Mouse (Mus musculus): ENCODE data around the gene Lrrfip1.

Gene Lrrfip1

DNA sequence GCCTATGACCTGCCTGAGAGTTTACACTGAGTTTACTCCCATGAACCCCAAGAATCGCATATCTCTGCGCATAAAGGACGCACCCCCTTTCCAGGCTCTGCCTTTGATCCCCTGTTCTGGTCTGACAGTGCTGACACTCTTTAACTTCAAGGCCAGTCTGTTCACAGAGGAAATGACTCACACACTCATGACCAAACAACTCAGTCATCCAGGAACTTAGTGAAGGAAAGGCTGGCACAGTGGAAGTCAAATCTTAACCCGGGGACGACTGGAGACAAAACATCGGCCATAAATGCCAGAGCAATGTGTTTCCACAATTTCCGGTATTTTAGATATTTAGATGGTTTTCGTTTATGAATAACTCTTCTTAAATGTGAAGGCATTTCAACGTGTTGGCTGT lies 25.4 kb downstream of the Lrrfip1 start:
- DNase-seq (ENCODE audit: low read depth, low spot score): no peak

GRCm38 (mm10) chr1:91024464-91024863 lies 25.9 kb downstream of the Lrrfip1 start:
- no peak for DNase-seq (ENCODE audit: low read depth, low spot score)

DNA sequence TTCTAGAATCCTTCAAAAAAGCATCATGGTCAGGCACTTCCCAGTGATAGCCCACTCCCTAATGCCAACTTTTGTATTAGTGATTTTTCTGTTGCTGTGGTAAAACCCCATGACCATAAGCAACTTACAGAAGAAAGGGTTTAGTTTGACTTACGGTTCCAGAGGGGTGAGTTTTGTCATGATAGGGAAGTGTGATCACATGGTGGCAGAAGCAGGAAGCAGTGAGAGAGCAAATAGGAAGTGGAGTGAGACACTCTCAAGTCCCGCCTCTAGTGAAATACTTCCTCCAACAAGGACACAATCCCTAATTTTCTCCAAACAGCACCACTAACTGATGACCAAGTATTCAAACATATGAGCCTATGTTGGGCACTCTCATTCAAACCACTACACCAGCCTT lies 28.4 kb downstream of the Lrrfip1 start:
- DNase-seq (ENCODE audit: low read depth, low spot score): no peak

DNA sequence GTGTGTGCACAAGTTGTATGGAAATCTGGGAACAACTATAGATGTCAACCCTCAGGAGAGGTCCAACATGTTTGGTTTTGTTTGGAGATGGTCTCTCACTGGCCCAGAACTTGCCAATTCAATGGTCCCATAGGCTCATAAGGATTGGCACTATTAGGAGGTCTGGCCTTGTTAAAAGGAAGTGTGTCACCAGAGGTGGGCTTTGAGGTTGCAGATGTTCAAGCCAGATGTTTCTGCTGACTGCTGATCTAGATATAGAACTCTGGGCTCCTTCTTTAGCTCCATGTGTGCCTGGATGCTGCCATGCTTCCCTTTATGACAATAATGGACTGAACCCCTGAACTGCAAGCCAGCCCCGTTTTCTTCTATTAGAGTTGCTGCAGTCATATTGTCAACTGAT lies 31.8 kb downstream of the Lrrfip1 start:
- no peak for DNase-seq (ENCODE audit: low read depth, low spot score)

- no peak for DNase-seq (ENCODE audit: low read depth, low spot score)
These were observed 33.0 kb downstream of the Lrrfip1 start for GRCm38 (mm10) chr1:91031547-91031946.

DNA sequence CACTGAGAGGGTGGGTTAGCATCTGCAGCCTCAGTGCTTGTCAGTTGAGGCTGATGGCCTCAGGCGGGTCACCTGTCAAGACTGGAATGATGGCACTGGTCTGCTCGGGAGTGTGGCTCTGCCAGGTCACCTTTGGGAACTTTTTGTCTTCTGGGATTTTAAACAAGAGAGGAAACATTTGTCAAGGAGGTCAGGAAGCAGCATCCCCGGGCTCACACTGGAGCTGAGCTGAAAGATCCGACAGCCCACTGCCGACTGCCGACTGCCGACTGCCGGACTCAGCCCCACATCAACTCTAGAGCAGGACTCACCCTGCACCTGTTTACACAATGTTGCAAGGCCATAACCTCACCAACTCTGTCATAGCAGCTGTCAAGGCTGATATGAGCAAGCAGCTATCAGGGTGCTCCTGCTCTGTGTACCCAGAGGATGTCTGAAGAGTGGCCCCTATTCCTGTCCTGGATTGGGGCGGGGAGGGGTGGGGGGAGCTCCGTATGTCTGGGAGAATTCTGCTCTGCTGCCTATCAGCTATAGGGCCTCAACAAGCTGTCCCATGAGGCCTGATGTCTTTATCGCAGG lies 33.9 kb downstream of the Lrrfip1 start:
- DNase-seq (ENCODE audit: low read depth, low spot score): no peak

DNA sequence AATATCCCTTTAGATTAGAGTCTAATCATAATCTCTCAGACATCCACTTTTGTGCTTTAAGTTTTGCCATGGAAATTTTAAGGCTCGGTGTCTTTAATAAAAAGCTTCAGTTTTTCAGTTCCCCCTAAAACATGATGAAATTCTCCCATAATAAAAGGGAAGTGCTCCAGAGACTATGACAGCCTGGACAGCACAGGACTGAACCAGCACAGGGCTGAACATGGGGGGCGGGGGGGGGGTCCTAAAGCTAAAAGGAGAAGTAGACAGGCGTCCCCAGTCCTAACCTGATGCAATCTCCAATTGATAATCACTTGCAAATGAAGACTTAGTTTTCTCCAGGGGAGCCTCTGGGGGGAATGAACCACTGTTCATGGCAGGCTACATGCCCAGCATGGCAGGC lies 36.0 kb downstream of the Lrrfip1 start:
- DNase-seq (ENCODE audit: low read depth, low spot score): peak; percentile 45

DNA sequence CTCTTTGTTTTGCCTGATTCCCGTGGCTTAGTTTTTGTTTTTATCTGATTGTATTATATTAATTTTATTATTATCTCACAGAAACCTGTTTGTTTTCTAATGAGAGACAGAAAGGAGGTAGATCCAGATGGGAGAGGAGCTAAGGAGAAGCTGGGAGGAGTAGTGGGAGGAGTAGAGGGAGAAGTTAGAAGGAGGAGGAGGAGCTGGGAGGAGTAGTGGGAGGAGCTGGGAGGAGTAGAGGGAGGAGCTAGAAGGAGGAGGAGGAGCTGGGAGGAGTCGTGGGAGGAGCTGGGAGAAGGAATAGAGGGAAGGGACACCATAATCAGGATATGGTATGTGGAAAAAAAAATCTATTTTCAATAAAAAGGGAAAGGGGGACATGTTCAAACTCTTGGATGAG lies 36.7 kb downstream of the Lrrfip1 start:
- DNase-seq (ENCODE audit: low read depth, low spot score): no peak

GRCm38 (mm10) chr1:91037213-91037612 lies 38.7 kb downstream of the Lrrfip1 start:
- DNase-seq (ENCODE audit: low read depth, low spot score): no peak

DNA sequence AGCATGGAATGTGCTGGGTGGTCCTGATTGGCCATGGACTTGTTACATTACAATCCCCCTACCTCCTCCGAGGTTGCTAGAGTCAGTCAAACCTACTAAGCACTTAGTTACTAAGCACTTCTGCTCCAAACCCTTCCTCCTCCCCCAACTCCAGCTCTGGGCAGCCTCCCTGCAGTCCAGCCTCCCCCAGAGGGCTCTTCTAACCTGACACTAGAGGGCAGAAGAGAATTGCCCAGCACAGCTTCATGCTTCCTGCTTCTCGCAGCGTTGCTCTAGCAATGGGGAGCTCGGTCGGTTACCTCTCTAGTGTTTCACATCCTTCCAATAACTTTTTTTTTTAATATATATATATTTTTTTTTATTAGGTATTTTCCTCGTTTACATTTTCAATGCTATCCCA lies 39.5 kb downstream of the Lrrfip1 start:
- DNase-seq (ENCODE audit: low read depth, low spot score): peak; percentile 72

DNA sequence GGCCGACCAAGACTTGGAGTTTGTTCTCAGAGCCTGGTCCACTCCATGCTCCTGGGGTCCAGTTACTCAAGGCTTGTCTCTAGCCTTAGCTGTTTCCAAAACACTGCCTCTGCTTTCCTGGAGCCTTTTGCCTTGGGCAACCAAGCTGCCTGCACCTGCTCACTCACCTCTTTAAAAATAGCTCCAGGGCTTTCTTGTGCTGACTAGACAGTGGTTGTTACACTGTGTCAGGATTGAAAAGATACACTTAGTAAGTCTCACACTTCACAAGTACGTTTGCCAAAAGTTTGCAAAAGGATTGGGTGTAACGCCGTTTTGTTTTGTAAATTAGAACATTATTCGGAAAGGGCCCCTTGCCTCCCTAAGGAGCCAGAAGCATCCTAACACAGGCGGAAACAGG lies 40.0 kb downstream of the Lrrfip1 start:
- DNase-seq (ENCODE audit: low read depth, low spot score): no peak

GRCm38 (mm10) chr1:91041605-91042004 lies 43.1 kb downstream of the Lrrfip1 start:
- DNase-seq (ENCODE audit: low read depth, low spot score): no peak

- DNase-seq (ENCODE audit: low read depth, low spot score): no peak
These were observed 44.7 kb downstream of the Lrrfip1 start for GRCm38 (mm10) chr1:91043191-91043590.

GRCm38 (mm10) chr1:91044176-91044575 lies 45.6 kb downstream of the Lrrfip1 start:
- no peak for DNase-seq (ENCODE audit: low read depth, low spot score)

DNA sequence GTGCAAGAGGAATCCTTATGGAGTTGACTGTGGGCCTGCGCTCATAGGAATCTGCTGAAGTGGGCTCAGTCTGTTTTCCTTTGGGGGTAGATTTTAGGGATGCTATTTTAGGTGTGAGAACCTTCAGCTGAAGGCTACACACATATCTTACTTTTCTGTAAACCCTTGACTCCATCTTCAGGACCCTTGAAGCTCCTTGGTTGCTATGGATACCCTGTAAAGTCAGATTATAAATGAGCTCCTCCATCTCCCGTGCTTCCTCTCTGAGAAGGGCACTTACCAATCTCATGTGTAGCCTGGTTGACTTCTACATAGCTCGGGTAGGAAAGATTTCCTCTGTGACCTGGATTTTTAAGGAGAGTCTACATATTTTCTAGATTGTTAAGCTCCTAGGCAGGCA lies 46.1 kb downstream of the Lrrfip1 start:
- DNase-seq (ENCODE audit: low read depth, low spot score): no peak

DNA sequence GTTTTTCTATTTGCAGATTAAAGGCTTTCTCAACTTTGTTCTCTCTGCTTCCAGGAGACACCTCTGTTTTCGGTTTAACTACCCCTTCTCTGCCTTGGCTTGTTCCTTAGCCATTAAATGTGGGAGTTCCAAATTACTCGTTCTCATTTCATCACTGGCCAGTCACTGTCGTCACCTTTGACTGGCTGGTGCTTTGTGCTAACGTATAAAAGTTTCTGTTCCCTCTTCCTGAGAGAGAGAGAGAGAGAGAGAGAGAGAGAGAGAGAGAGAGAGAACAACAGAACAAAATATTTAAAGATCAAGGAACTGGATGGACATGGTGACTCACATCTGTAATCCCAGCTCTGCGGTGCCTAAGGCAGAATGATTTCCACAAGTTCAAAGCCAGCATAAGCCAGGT lies 47.7 kb downstream of the Lrrfip1 start:
- DNase-seq (ENCODE audit: low read depth, low spot score): peak; percentile 33

DNA sequence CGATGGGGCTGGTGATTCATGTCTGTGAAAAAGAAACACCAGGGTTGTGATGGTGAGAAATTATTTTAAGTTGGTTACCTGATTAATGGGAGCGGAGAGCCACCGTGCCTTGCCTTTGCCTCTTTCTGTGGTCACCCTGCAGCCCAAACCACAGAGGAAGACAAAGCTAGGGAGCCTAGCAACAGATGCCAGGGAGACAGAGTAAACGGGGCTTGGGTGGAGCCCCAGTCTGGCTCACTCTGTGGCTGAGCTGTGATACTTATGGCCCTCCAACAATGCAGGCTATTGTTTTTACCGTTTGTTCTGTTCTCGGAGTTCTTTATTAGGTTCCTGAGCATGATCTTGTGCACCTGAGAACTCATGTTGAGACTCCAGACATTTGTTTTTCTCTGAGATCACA lies 50.8 kb downstream of the Lrrfip1 start:
- DNase-seq (ENCODE audit: low read depth, low spot score): no peak

- DNase-seq (ENCODE audit: low read depth, low spot score): no peak
These were observed 53.0 kb downstream of the Lrrfip1 start for GRCm38 (mm10) chr1:91051461-91052094.

- DNase-seq (ENCODE audit: low read depth, low spot score): peak; percentile 99
These were observed 54.2 kb downstream of the Lrrfip1 start for GRCm38 (mm10) chr1:91052747-91053181.

DNA sequence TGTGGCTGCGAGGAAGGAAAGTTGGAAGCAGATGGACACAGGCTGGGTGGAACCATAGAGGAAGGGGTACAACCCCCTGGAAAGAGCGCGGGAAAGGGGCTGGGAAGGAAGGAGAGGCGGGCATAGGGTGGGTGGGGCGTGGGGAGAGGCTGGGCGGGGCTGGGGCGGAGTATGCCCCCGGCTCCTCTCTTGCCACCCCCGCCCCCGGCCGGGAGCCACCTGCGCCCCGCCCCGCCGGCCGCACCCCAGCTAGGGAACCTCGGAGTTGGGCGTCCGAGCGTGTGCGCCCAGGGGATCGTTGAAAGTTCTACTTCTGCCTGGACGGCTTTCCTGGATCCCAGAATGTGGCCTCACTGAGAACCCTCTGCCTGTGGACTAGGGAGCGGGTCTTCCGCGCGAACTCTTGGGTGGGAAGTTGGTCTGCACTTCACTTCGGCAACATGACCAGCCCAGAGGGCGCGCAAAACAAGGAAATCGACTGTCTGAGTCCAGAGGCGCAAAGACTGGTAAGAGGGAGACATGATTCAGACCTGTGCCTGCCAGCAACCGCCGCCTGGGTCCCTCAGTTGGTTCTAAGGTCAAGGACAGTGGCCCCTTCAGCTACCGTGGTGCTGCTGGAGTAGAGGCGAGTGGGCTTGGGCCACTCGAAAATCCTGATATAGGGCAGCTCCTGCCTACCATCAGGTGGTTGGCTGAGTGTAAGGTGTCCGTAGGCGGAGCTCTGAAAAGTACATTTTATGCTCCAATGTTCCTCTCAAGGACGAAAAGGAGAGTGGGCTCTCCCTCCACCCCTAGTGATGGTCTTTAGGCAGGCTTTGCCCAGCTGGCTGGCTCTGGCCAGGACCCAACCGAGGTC lies 54.9 kb downstream of the Lrrfip1 start:
- DNase-seq (ENCODE audit: low read depth, low spot score): peak; percentile 95

- DNase-seq (ENCODE audit: low read depth, low spot score): no peak
These were observed 55.5 kb downstream of the Lrrfip1 start for GRCm38 (mm10) chr1:91054074-91054471.

DNA sequence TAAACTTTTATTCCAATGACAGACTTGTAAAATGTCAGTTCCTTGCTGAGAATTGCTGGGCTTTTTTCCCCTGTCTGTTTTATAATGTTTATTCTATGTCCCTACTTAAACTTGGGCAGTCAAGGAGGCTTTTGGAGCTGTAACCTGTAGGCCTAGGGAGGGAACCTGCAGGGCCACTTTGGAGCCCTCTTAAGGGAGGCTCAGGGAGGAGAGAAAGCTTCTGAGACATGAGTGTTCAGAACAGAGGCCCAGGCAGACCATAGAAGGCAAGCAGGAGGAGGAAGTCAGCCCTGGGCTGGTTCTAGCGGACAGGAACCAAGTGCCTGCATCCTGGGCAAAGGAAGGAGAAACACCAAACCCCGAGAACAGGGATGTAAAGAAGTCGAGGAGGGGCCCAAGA lies 56.3 kb downstream of the Lrrfip1 start:
- peak; percentile 37 for DNase-seq (ENCODE audit: low read depth, low spot score)

DNA sequence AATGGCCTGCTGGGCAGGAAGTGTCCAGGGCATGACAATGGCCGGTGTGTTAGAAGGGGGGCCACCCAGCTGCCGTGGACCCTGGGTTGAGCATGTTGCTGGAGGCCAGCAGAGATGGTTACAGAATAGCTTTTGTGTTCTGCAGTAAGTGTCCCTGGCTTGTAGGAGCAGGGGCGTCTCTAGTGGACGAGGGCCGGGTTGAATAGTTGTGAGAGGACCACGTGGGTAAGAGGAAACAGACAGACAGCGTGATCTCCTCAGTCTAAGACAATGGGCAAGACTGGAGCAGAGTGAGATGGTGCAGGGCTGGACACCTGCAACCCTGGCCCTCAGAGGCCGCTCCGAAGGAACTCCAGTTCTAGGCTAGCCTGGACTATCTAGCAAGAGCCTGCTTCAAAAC lies 57.2 kb downstream of the Lrrfip1 start:
- no peak for DNase-seq (ENCODE audit: low read depth, low spot score)
